Mouse (Mus musculus): Measurements from ENCODE around the gene Asic2.

The Asic2 gene

DNA sequence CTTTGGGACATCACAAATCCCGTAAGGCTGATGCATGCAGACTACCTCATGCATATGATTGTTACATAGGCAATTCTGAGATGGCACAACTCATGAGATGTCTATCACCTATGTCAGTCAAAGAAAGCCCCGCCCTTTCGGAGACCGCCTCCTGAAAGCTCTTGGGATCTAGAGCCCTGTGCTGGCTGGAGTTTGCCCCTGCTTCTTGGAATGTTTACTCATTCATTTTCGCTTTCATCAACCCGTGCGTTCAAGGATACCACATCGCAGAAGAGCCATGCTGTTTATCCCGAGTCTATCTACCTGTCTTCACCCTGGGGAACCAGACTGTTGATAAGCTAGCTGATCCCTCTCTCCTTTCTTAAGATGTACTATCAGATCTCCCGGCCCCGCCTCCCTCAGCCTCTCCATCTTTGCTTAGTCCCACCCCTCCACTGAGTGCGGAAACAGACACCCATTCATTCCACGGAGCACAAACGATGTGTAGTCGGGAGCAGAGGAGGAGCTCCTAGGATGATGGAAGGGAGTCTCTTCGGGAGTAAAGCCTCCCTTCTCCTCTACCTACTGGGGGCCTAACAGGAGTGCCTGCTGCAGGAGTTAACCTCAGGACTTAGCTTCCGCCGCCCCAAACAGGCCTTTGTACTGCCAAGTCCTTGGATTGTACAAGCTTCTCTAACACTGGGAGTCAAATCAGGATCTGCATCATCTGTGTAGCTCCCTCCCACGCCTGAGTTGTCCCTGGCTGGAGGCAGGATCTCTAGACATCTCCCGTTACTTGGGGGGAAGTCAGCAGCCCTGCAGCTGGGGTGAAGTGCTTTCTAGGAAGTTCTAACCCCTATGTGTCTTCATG lies 356.1 kb downstream of the Asic2 start:
- in situ Hi-C loops (cut with MboI, MseI), result loop anchor here in 1 of 2 experiments (25.0 kb wide), 1 partner anchor 900 kb away; no protein-coding TSS in a partner anchor

DNA sequence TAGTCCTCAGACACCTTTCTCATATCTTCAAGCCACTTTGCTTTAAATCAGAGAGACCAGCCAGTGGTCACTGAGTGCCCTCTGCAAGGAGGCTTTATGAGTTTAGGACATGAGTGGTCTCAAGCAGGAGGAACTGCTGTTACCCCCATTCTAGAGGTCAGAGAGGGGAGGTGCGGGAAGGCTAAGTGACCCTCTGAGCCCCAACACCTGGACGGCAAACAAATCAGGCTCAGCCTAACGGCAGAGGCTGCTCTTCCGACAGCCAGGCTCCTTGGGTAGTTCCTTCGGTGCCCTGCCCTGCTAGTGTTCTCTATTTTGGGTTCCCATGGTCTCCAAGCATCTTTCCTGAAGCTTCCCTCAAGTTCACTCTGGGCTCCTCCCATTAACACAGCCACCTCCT lies 357.8 kb downstream of the Asic2 start:
- in situ Hi-C loops (cut with MboI, MseI), result loop anchor here in 1 of 2 experiments (25.0 kb wide), 1 partner anchor 898 kb away; no protein-coding TSS in a partner anchor

GRCm38 (mm10) chr11:81602971-81603370 lies 365.3 kb downstream of the Asic2 start:
- in situ Hi-C loops (cut with MboI, MseI), result loop anchor here in 1 of 2 experiments (25.0 kb wide), 1 partner anchor 891 kb away; no protein-coding TSS in a partner anchor

DNA sequence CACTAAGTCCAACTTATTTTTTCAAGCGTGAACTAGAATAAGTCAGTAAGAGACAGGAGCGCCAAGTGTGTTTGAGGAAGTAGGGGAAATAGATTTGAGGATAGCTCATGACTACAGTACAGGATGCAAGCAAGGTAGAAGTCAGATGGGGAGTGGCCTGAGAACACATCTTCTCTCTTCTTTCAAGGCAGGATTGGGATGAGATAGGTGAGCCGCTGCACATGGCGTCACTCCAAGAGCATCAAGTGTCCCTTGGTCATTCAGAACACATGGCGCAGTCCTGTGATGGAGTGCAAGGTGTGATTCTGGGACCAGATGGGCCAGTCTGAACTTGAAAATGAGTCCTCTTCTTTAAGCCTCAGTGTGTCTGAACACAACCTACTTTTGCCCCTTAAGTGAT lies 366.5 kb downstream of the Asic2 start:
- in situ Hi-C loops (cut with MboI, MseI), result loop anchor here in 1 of 2 experiments (25.0 kb wide), 1 partner anchor 889 kb away; no protein-coding TSS in a partner anchor

- in situ Hi-C loops (cut with MboI, MseI), result no loop called here
Observed at GRCm38 (mm10) chr11:81597601-81598000, 370.7 kb downstream of the Asic2 start.

- in situ Hi-C loops (cut with MboI, MseI), result no loop called here
Observed at GRCm38 (mm10) chr11:81595235-81595634, 373.0 kb downstream of the Asic2 start.

DNA sequence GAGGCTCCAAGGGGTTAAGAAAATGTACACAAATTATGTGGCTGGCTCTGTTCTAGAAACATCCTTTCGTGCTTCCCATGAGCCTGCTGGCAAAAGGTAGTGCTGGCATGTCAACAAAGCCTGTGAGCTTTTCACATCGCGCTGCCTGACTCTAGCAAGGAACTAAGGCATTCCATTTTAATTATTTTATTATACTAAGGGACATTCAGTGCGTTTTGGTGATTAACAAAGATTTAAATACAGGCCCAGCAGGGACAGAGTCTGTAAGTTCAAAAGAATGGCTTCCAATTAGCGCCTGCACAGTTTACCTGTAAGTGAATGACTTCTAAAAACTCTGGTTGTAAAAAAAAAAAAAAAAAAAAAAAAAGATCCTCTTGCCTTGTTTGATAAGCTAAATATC lies 375.5 kb downstream of the Asic2 start:
- in situ Hi-C loops (cut with MboI, MseI), result no loop called here

GRCm38 (mm10) chr11:81590911-81591310 lies 377.3 kb downstream of the Asic2 start:
- in situ Hi-C loops (cut with MboI, MseI), result no loop called here

DNA sequence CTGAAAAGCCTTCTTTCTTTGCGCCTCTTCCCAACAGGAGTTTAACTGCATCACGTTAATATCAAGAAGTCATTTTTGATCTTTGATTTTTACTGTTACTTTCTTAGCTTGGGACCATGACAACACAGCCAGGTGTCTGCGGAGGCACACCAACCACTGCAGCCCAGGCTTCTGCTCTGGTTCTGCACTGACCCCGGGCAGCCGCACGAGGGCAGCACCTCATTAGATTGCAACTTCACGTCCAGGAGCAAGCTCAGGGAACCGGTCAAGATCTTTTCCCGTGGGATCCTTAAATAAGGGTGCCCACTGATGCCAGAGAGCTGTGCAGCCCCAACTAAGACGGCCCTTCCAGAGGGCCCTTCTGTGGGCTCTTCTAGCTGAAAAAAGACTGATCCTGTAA lies 379.6 kb downstream of the Asic2 start:
- in situ Hi-C loops (cut with MboI, MseI), result no loop called here

GRCm38 (mm10) chr11:81587942-81588341 lies 380.3 kb downstream of the Asic2 start:
- in situ Hi-C loops (cut with MboI, MseI), result no loop called here

DNA sequence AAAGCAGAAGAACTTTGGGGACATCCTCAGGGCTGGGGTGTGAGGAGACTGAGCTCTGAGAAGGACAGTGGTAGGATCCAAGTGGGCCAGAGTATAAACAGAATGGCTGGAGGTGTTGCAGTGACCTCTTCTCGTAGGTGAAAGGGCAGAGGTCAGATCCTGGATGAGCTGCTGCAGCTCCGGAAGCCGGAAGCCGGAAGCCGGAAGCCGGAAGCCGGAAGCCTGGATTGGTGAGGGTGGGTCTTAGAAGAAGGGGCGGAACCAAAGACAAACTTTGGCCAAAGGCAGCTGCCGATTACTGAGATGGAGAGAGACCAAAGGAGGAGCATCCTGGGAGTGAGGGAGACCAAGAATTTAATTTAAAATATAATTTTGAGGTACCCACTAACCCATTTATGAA lies 381.1 kb downstream of the Asic2 start:
- in situ Hi-C loops (cut with MboI, MseI), result no loop called here

- in situ Hi-C loops (cut with MboI, MseI), result no loop called here
Observed at GRCm38 (mm10) chr11:81584506-81584905, 383.8 kb downstream of the Asic2 start.

GRCm38 (mm10) chr11:81583195-81583594 lies 385.1 kb downstream of the Asic2 start:
- in situ Hi-C loops (cut with MboI, MseI), result no loop called here

DNA sequence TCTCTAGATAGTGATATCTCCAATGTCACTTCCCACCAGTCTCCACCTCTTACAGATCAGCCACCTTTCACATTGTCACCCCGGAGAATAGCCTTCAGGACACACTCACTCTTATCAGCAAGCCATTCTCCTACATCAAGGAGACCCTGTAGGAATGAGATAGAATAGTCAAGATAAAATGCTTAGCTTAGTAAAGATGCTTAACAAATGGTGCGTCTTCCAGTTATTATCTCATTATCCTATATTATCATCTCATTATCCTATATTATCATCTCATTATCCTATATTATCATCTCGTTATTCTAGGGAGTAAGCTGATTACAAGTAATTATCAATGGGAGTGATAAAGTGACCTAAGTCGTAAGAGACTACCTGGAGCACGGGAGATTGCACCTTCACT lies 386.1 kb downstream of the Asic2 start:
- in situ Hi-C loops (cut with MboI, MseI), result no loop called here

DNA sequence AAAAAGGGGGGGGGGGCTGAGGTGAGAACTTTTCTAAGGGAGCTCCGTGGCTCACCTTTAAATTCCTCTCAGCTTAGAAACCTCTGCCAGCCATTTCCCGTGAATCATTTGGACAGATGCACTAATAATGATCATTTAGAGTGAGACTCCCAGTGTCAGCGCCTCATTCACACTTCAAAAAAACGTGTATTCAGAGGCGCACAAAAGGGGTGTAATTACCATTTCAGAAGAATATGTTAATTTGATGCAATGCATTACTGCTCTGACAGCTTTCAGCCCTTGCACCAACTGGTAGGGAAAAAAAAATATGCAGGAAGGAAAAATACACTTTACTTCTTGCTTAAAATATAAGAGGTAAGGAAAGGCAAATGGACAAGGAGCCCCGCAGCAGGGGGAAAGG lies 388.5 kb downstream of the Asic2 start:
- in situ Hi-C loops (cut with MboI, MseI), result no loop called here

DNA sequence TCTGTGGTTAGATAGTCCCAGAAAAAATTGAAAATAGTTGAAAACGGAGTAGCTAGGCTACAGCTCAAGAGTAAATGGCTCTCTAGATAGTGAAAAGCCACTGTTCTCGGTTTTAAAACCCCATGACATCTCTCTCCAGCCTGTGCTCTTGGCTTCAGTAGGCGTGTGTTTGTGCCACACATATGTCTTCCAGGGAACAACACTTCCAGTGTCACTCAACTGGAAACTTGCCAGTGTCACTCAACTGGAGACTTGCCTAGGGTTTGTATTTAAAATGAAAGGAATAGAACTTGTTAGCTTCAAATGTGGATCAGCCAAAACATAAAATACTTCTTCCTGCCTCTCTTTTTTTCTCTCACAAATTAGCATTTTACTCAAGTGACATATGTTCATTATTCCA lies 397.9 kb downstream of the Asic2 start:
- in situ Hi-C loops (cut with MboI, MseI), result no loop called here

GRCm38 (mm10) chr11:81564857-81565256 lies 403.4 kb downstream of the Asic2 start:
- in situ Hi-C loops (cut with MboI, MseI), result no loop called here

DNA sequence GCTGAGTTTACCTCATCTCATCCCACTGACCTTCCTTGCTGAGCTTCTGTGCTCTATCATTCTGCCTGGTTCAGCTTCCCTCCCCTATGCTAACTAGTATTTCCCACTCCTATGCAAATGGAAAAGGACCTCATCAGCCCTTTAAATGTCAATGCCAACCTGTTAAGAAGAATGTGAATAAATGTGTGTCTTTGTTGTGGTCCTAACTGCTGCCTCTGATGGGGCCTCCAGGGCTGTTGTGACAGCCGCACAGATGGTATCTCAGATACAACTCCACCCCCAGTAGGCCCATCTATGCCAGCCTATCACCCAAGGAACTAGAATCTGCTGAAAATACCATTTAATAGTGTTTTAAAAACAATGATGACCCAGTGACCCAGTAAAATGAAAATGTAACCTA lies 407.9 kb downstream of the Asic2 start:
- in situ Hi-C loops (cut with MboI, MseI), result no loop called here

DNA sequence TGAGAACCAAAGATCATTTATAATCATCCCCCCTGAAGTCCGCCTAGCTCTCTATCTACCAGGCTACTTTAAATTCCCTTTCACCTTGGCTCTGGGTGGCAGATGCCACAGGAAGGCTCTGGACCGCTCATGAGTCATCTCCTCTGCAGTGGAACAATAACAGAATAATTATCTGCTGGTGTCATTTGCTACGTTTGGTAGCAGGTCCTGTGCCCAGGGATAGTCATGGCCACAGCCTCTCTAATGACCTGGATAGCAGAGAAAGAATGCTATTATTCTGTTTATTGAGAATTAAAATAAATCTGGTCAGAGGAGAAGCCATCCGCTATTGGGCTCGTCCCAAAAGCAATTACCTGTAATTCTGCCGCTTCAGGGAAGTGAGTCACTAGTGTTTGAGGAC lies 425.1 kb downstream of the Asic2 start:
- in situ Hi-C loops (cut with MboI, MseI), result no loop called here

DNA sequence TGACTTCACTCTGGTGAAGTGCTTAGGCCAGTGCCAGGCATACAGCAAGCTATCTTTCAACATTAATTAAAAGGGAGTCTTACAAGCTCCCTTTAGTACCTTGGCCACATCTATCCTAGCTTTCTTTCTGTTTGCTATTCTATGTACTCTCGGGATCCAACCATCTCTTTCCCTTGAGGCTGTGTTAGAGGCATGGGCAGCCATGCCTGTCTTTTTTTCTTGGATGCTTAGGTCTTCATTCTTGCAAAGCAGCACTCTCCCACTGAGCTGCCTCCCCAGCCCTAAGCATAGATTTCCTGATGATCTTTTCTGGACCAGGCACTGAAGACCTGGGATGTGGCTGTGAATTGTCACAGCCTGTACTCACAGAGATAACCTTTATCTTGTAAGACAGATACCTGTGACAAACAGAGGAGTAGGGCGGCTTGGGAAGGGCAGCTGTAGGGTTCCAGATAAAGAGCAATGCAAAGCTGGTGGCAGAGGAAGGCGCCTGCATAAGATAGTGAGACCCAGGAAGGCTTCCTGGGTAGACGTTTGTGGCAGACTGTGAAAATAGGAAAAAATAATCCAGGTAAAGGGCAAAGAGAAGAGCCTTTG lies 433.0 kb downstream of the Asic2 start:
- in situ Hi-C loops (cut with MboI, MseI), result no loop called here

DNA sequence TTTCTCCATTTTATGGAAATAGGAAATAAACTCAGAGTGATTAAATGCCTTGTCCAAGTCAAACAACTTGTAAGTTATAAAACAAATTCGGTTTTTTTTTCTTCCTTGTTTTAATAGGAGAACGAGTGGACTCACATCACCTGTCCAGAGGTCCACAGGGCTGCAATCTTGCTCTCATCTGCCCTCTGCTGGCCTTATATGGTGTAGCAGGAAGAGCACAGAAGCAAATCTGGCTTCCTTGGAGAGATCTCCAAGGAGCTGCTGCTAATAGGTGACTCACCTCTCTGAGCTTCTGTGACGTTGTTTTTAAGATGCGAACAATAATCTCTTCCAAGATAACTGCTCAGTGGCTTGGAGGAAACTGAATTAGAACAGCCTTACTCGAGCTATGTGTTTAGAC lies 433.6 kb downstream of the Asic2 start:
- in situ Hi-C loops (cut with MboI, MseI), result no loop called here

GRCm38 (mm10) chr11:81531906-81532305 lies 436.4 kb downstream of the Asic2 start:
- in situ Hi-C loops (cut with MboI, MseI), result no loop called here

DNA sequence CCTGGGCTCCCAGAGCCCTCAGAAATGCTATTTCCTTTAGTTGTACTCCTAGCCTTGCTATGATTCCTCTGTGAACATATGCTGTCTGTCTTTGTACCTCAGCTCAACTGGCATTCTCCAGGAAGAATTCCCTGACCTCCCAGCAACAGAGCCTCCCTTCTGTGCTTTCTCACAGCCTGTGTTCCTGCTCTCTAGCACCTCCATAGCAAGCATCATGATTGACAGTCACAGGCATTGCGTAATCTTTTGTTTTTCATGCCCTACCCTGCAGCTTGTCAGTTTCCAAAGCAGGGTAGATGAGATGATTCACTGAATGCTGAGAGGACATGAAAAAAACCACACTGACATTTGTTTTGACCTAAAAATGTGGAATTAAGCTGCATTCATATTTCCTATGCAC lies 445.3 kb downstream of the Asic2 start:
- in situ Hi-C loops (cut with MboI, MseI), result no loop called here

Data from T-helper 17 cell (primary cell).